Mouse (Mus musculus) central nervous system, embryonic 11.5 days (tissue): ENCODE data around the gene Gal3st3. TPM values are rescaled to one million over a fixed set of nuclear protein-coding genes. Genes with fewer than 3 reads are reported as not detected.

Source experiments
- polyA plus RNA-seq: library from polyadenylated mRNA; depleted of rRNA; stranded (reverse); fragments of >200 nt; gene quantifications from 2 replicates; pipeline ENCODE4 v1.2.3, GENCODE M21; 2012; rRNA removed

The Gal3st3 gene
- polyA plus RNA-seq, result 11.0 and 14.5 TPM in 2 replicates

DNA sequence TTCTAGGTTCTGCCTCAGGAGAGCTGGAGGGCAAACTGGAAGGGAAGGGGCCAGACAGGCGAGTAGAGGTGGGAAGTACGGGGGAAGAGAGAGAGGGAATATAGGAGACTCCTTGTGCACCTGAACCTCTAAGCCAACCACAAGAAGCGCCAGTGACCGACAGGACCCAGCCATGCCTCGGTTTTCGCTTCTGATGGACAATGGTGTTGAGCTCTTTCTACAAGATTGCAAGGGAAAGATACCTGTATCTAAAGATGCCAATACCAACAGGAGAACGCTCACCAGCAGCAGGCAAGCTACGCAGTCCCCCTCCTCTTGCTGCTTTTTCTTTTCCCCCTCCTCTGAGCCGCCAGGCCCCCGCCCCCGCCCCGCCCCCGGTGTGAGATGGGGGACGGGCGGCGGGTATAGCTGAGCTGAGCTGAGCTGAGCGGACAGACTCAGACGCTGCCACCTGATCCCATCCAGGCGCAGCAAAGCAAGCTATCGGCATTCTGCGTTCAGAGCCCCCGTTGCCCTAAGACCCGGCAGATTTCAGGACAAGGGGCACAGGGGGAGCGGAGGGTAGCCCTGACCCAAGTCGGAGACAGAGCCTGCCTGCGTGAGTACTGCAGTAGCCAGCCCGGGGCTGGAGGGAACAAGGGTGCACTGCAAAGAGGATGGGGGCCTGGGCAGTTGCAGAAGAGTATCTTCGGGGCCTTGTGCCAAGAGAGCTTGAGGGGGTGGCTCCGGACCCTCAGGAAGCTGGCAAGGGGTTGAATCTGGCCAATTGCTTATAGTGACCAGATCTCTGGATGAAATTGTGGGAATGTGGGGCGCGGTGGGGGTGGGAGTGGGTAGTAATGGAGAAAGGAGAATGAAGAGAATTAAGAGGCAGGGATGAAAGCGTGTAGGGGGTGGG is at the start of gene Gal3st3:
Gene Gal3st3, plus strand, starts transcription at position 429 of the 898 bp plus-strand sequence.

DNA sequence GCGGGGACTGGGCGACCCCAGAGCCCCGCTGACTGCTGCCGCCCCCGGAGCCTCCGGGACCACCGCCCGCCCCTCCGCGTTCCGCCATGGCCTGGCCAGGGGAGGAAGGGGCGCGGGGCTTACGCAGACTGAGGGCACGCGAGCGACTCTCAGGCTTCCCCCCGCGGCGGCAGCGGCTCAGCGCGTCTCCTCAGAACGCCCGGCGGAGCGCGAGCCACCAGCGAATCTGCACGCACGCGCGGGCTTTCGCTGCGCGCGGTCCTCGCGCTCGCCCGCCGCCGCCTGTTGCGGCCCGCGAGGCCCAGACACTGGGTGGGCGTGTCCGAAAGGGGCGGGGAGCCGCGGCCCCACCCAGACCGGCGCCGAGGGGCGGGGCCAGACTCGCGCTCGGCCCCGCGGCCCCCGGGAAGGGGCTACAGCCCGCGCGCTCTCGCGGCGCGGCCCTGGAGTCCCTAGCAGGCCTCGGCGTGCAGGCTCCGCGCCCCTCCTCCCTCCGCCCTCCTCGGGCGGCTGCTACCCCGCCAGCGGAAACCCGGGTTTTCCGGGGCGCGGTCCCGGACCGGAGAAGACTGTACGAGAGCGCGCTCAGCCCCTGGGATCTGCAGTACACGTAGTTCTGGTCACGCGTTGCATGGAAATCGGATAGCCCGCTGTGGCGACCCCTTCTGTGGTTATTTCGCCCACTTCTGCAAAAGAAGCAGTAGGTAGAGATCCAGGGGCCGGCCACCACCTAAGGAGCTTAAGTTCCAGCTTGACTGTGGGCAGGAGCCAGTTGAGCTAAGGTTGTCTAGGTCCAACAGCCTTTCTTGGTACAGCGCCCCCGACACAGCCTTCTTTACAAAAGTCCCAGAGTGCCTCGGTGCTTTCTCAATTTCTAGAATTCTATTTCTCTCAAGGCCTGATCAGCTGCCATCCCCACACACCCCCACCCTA is 25.1 kb upstream of the Gal3st3 start, which contains the start of gene Pacs1:
Gene Pacs1, minus strand, starts transcription at position 319 of the 933 bp plus-strand sequence.

DNA sequence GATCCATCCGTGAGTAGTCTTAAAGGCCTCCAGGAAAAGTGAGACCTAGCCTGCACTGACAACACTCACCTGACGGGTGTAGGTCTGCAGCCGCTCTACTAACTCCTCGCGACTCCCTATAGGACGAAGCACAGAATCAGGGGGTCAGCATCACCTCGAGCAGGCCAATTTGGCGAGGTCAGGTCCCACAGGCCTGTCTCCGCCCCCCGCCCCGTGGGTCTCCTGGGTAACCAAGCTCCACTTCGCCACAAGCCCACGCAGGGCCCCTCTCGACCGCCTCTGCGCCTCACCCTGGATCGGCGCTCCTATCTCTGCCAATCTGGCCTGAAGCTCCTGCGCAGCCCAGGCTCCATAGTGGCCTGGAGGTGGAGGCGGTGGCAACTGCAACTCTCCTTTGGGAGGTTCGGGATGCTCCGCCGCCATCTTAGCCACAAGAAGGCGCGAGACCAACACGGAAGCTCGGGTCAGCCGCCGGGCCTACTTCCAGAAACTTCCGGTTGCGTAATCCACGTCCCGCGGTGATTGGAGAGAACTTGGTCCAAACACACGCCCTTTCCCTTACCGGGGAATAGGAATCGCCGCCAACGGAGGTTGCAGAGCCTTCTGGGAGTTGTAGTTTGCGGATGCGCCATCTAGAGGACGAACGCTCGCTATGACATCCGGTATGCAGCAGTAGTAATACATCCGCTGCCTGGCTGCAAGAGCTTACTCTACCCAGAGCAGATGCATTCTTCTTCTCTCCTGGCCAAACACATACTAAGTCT is 3.0 kb upstream of the Gal3st3 start, which contains the start of gene Sf3b2:
Gene Sf3b2, minus strand, starts transcription at position 484 of the 764 bp plus-strand sequence.

DNA sequence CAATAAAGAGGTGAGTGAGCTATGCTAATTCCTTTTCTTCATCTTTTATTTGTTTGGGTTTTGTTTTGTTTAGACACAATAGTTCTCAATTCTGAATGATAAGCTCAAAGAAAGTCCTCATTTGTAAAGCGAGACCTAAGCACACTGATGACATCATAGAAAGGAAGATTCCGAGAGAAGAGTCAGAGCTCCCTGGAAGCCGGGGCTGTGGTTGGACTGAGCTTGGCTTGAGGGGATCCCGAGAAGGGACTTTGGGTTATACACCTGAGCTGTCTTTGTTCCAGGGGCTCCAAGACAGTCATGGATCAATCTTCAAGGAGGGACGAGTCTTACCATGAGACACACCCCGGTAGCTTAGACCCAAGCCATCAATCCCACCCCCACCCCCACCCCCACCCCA is 37.3 kb downstream of the Gal3st3 start, which contains the start of gene Catsper1:
Gene Catsper1, plus strand, starts transcription at position 301 of the 400 bp plus-strand sequence.

DNA sequence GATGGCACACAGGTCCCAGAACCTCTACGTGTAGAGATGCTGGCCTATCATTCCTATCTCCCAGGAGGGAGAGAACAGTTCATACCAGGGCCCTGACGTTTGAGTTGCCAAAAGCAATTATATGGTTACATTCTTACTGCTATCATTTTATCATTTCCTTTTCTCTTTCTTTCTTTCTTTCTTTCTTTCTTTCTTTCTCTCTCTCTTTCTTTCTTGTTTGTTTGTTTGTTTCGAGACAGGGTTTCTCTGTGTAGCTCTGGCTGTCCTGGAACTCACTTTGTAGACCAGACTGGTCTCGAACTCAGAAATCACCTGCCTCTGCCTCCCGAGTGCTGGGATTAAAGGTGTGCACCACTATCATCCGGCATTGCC is 51.4 kb downstream of the Gal3st3 start, which contains the start of gene Cst6:
Gene Cst6, minus strand, starts transcription at position 73 of the 372 bp plus-strand sequence.

Other genes starting within 250 kb of the Gal3st3 start
- gene Rin1, start 247.8 kb upstream of the Gal3st3 start, polyA plus RNA-seq, result 2.9 and 3.7 TPM in 2 replicates
- gene Cd248, start 230.3 kb upstream of the Gal3st3 start, polyA plus RNA-seq, result 24.5 and 32.1 TPM in 2 replicates
- gene Tmem151a, start 212.8 kb upstream of the Gal3st3 start, polyA plus RNA-seq, result 1.3 and 1.4 TPM in 2 replicates
- 25.2 and 67.9 TPM in 2 replicates for gene Yif1a, start 209.8 kb upstream of the Gal3st3 start, polyA plus RNA-seq
- gene Cnih2, start 199.8 kb upstream of the Gal3st3 start, polyA plus RNA-seq, result 68.3 and 72.8 TPM in 2 replicates
- 130 and 168 TPM in 2 replicates for gene Rab1b, start 191.3 kb upstream of the Gal3st3 start, polyA plus RNA-seq
- gene Klc2, start 179.8 kb upstream of the Gal3st3 start, polyA plus RNA-seq, result 60.5 and 71.9 TPM in 2 replicates
- 20.7 and 31.9 TPM in 2 replicates for gene Pacs1, start 25.2 kb upstream of the Gal3st3 start, polyA plus RNA-seq
- gene Sf3b2, start 2.9 kb upstream of the Gal3st3 start, polyA plus RNA-seq, result 215 and 289 TPM in 2 replicates
- not detected in 2 replicates for gene Catsper1, start 37.4 kb downstream of the Gal3st3 start, polyA plus RNA-seq
- 0.28 and 0.50 TPM in 2 replicates for gene Cst6, start 51.2 kb downstream of the Gal3st3 start, polyA plus RNA-seq
- gene Eif1ad, start 68.4 kb downstream of the Gal3st3 start, polyA plus RNA-seq, result 60.1 and 61.8 TPM in 2 replicates
- gene Banf1, start 68.8 kb downstream of the Gal3st3 start, polyA plus RNA-seq, result 242 and 255 TPM in 2 replicates
- gene Sart1, start 90.4 kb downstream of the Gal3st3 start, polyA plus RNA-seq, result 85.1 and 210 TPM in 2 replicates
- 0.06 and 0.07 TPM in 2 replicates for gene Tsga10ip, start 104.2 kb downstream of the Gal3st3 start, polyA plus RNA-seq
- 236 and 321 TPM in 2 replicates for gene Drap1, start 126.6 kb downstream of the Gal3st3 start, polyA plus RNA-seq
- gene AI837181, start 126.8 kb downstream of the Gal3st3 start, polyA plus RNA-seq, result 34.9 and 60.1 TPM in 2 replicates
- gene Fosl1, start 149.2 kb downstream of the Gal3st3 start, polyA plus RNA-seq, result 0.02 and 0.04 TPM in 2 replicates
- gene Ccdc85b, start 159.6 kb downstream of the Gal3st3 start, polyA plus RNA-seq, result 7.7 and 12.9 TPM in 2 replicates
- gene Fibp, start 162.3 kb downstream of the Gal3st3 start, polyA plus RNA-seq, result 124 and 130 TPM in 2 replicates
- 0.94 and 1.4 TPM in 2 replicates for gene Ctsw, start 170.2 kb downstream of the Gal3st3 start, polyA plus RNA-seq
- 47.9 and 83.7 TPM in 2 replicates for gene Efemp2, start 175.6 kb downstream of the Gal3st3 start, polyA plus RNA-seq
- 38.4 and 39.4 TPM in 2 replicates for gene Mus81, start 190.1 kb downstream of the Gal3st3 start, polyA plus RNA-seq
- gene Cfl1, start 192.1 kb downstream of the Gal3st3 start, polyA plus RNA-seq, result 1,441 and 1,801 TPM in 2 replicates
- gene 1700020D05Rik, start 205.5 kb downstream of the Gal3st3 start, polyA plus RNA-seq, result 2.5 and 3.1 TPM in 2 replicates
- gene Snx32, start 212.2 kb downstream of the Gal3st3 start, polyA plus RNA-seq, result 20.7 and 24.6 TPM in 2 replicates